In the genomic region with DNA sequence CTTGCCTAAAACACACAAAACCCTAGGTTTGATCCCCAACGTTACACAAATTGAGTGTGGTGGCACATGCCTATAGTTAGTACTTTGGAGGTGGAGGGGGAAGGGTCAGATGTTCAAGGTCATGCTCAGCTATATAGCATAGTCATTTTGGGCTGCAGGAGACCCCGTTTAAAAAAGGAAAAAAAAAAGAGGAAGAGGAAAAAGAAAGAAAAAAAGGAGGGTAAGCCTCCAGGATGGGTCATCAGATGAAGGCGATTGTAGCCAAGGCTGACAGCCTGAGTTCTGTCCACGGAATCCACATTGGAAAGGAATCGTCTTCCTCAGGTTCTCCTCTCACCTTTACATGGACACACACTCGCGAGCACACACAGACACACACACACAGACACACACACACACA, we compare ENCODE assay signal across 26 mouse cellular contexts. TPM values are rescaled to one million over a fixed set of nuclear protein-coding genes. Genes with fewer than 3 reads are reported as not detected.
"Had no signal": no experiment of that assay in that cellular context is flagged by ENCODE, and none has a peak within 500 bp of the region (broad histone marks: within the 10 kb centered on the region; RNA-seq: fewer than 3 reads in every experiment).

No protein-coding gene starts in this region.

- H3K4me2 ChIP-seq: limb, embryonic 13.5 days; liver, embryonic 13.5 days; lung, embryonic 14.5 days; midbrain, embryonic 11.5 days had no signal

- H3K4me3 ChIP-seq: layer of hippocampus, adult 2 months; limb, embryonic 10.5 days; limb, embryonic 13.5 days; liver, embryonic 13.5 days had no signal

- H3K9me3 ChIP-seq: limb, embryonic 10.5 days; limb, embryonic 13.5 days; liver, embryonic 13.5 days had no signal

- H3K27ac ChIP-seq: layer of hippocampus, adult 2 months; limb, embryonic 10.5 days; limb, embryonic 13.5 days; liver, embryonic 13.5 days; stomach, postnatal 0 days had no signal

- H3K9ac ChIP-seq: limb, embryonic 13.5 days; liver, embryonic 13.5 days; lung, embryonic 14.5 days had no signal

- DNase-seq: kidney, adult 9 months; kidney, postnatal 14 days; layer of hippocampus, adult 9-11 months; liver, embryonic 13.5 days; lung, embryonic 14.5 days; midbrain, embryonic 14.5 days; thymus, adult 2 months; thymus, postnatal 14 days had no signal

- H3K27me3 ChIP-seq: liver, embryonic 13.5 days had no signal

RNA-seq across cellular contexts. Expression of a gene that starts 27.8 kb away (rescaled TPM):
- total RNA-seq: layer of hippocampus, adult 2 months; layer of hippocampus, postnatal 25 days; left cerebral cortex, adult 18-20 months; left cerebral cortex, postnatal 25 days; liver, adult 2 months; megakaryocyte progenitor cell, adult 5-6 weeks; megakaryocyte-erythroid progenitor cell, adult 5-6 weeks had no signal
- polyA plus RNA-seq: kidney, embryonic 16.5 days; limb, embryonic 10.5 days; limb, embryonic 13.5 days; liver, embryonic 13.5 days; liver, embryonic 16.5 days; lung, embryonic 14.5 days; lung, postnatal 0 days; midbrain, embryonic 11.5 days; midbrain, embryonic 14.5 days; midbrain, postnatal 0 days; neural tube, embryonic 11.5 days; neural tube, embryonic 14.5 days; stomach, embryonic 14.5 days; stomach, postnatal 0 days had no signal
